ENCODE assay signal across 7 mouse cellular contexts in the genomic region with DNA sequence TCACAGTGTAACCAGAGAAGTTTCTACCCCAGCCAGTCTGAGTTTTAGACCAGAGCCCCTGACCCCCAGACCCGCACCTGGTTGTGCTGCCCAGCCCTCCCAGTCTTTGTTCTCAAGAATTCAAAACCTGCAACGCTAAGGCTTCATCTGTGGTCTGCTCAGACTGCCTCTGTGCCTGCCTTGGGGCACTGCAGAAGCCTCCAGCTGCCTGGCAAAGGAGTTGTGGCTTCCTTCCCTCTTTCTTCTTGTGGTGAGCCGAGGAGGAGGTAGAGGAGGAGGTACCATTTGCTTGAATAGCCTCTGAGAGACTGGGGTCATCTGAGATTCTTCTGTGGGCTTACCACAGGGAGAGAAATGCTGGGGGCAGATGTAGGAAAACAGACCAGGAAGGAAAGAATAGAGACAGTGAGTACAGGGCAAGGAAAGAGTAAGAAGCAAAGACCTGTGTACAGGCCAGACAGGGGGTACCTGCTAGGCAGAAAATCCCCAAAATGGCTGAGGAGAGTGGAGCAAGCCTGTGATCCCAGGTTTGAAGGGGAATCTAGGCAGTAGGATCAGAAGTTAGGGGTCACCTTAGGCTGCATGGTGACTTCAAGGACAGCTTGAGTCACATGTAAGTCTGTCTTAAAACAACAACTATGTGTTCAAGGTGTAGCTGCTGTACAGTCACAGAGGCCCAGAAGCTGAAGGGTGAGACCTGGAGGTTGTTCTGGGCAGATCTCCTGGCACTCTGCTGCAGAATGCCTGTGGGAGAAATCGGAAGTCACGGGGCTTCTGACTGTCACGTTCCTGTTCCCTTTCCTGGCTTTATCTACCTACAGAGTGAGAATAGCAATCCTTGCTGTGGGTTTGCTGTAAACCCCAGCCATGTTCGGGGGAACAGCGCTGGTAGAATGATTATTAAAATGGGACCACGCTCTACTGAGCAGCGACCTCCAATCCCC.
DNase-seq lines count a peak whose midpoint lies in the region; ATAC-seq lines count a peak whose summit lies in the region.

No protein-coding gene starts in this region.

- no peaks in the 10 kb centered on the region for H3K27me3 ChIP-seq in neural tube, embryonic 12.5 days (replicated peaks)
- no peaks in the 10 kb centered on the region for H3K27me3 ChIP-seq in heart, embryonic 13.5 days (replicated peaks)
- H3K27me3 ChIP-seq in limb, embryonic 11.5 days (ENCODE audit: control insufficient read depth, insufficient read depth, low read length) = no peaks in the 10 kb centered on the region

- H3K4me1 ChIP-seq in neural tube, embryonic 12.5 days = peaks cover 68% of the 10 kb centered on the region
- peaks cover 74% of the 10 kb centered on the region for H3K4me1 ChIP-seq in heart, embryonic 13.5 days
- H3K4me1 ChIP-seq in limb, embryonic 11.5 days (ENCODE audit: control insufficient read depth, insufficient read depth, low read length) = peaks cover 69% of the 10 kb centered on the region

- DNase-seq in neural tube, embryonic 10.5 days (ENCODE audit: extremely low spot score, low spot score) = no peak
- DNase-seq in limb, embryonic 11.5 days (ENCODE audit: low spot score) = no peak
- no peak for DNase-seq in right cerebral cortex, adult 2 months (ENCODE audit: low spot score in 2 of 2)
- DNase-seq in urinary bladder, postnatal 14 days (ENCODE audit: low spot score) = no peak
- DNase-seq in embryo, embryonic 10.5 days (ENCODE audit: low spot score) = no peak

- H3K4me3 ChIP-seq in neural tube, embryonic 12.5 days = no peak overlapping the region
- H3K4me3 ChIP-seq in heart, embryonic 13.5 days = no peak overlapping the region
- H3K4me3 ChIP-seq in limb, embryonic 11.5 days (ENCODE audit: low read depth, low read length) = no peak overlapping the region

- no peak overlapping the region for H3K4me2 ChIP-seq in neural tube, embryonic 12.5 days (replicated peaks)
- no peak overlapping the region for H3K4me2 ChIP-seq in heart, embryonic 13.5 days
- no peak overlapping the region for H3K4me2 ChIP-seq in limb, embryonic 11.5 days (ENCODE audit: low read depth, severe bottlenecking)

- no peaks in the 10 kb centered on the region for H3K9me3 ChIP-seq in neural tube, embryonic 12.5 days
- no peaks in the 10 kb centered on the region for H3K9me3 ChIP-seq in heart, embryonic 13.5 days
- H3K9me3 ChIP-seq in limb, embryonic 11.5 days (ENCODE audit: control insufficient read depth, low read length) = no peaks in the 10 kb centered on the region

- ATAC-seq in neural tube, embryonic 12.5 days (ENCODE audit: low FRiP score, low read depth) = no peak
- no peak for ATAC-seq in heart, embryonic 13.5 days (ENCODE audit: extremely low read depth, insufficient number of reproducible peaks, low FRiP score, low TSS enrichment)
- no peak for ATAC-seq in limb, embryonic 11.5 days (ENCODE audit: insufficient number of reproducible peaks, low FRiP score, low TSS enrichment, low read depth)

- no peaks in the 10 kb centered on the region for H3K36me3 ChIP-seq in neural tube, embryonic 12.5 days
- H3K36me3 ChIP-seq in heart, embryonic 13.5 days = peaks cover 13% of the 10 kb centered on the region
- no peaks in the 10 kb centered on the region for H3K36me3 ChIP-seq in limb, embryonic 11.5 days (ENCODE audit: control insufficient read depth, insufficient read depth, low read length)

- no peak overlapping the region for H3K9ac ChIP-seq in neural tube, embryonic 12.5 days
- H3K9ac ChIP-seq in heart, embryonic 13.5 days = peak overlapping the region; percentile 56; the same call in 1 of the 2 replicates
- H3K9ac ChIP-seq in limb, embryonic 11.5 days (ENCODE audit: low read length) = no peak overlapping the region

- 62% methylated on average over 10 of the region's 10 CpGs for WGBS in neural tube, embryonic 12.5 days
- 50% methylated on average over 10 of the region's 10 CpGs for WGBS in heart, embryonic 13.5 days
- WGBS in limb, embryonic 11.5 days = 56% methylated on average over 10 of the region's 10 CpGs

- peak overlapping the region; percentile 16; the same call in 1 of the 2 replicates for H3K27ac ChIP-seq in neural tube, embryonic 12.5 days
- H3K27ac ChIP-seq in heart, embryonic 13.5 days (replicated peaks) = peak overlapping the region; percentile 73
- peak overlapping the region; percentile 56 for H3K27ac ChIP-seq in limb, embryonic 11.5 days (replicated peaks; ENCODE audit: low read depth, low read length)

Comparison
In these comparisons a context has a peak if more than half of its experiments do, and no peak if none do; other contexts are left out.
1. H3K27ac ChIP-seq: peak in every context shown above with its lines; median percentile 73 in heart, embryonic 13.5 days; 56 in limb, embryonic 11.5 days; 16 in neural tube, embryonic 12.5 days.